Mouse (Mus musculus) limb, embryonic 11.5 days (tissue): Measurements from ENCODE around the gene Ssbp4. TPM values are rescaled to one million over a fixed set of nuclear protein-coding genes. Genes with fewer than 3 reads are reported as not detected.

Experiments used
- ATAC-seq: fragments of 200-750 bp; cut with Nextera tagmentation; 2 replicates; pipeline ENCODE4 v1.8.0; 2017; ENCODE audit warnings: low read depth; ENCODE audit not compliant: insufficient number of reproducible peaks, low FRiP score, low TSS enrichment
- DNase-seq: peaks from one replicate; pipeline ENCODE4 v3.0.0-alpha.2; 2015; ENCODE audit warnings: low spot score
- H3K27ac ChIP-seq: fragments of 300-500 bp; sonication (generic); replicated peaks from 2 replicates; pipeline ENCODE4 v1.5.1; 2014; ENCODE audit warnings: low read depth, mild to moderate bottlenecking, low read length
- H3K27me3 ChIP-seq: fragments of 300-500 bp; sonication (generic); 2 replicates; pipeline ENCODE4 v1.6.1; 2014; ENCODE audit warnings: mild to moderate bottlenecking, low read length, mixed read lengths; ENCODE audit not compliant: control insufficient read depth, insufficient read depth
- H3K36me3 ChIP-seq: fragments of 300-500 bp; sonication (generic); 2 replicates; pipeline ENCODE4 v1.6.1; 2014; ENCODE audit warnings: mild to moderate bottlenecking, low read length, moderate library complexity, mixed read lengths; ENCODE audit not compliant: control insufficient read depth, insufficient read depth
- H3K4me1 ChIP-seq: fragments of 300-500 bp; sonication (generic); 2 replicates; pipeline ENCODE4 v1.6.1; 2014; ENCODE audit warnings: low read length, mixed read lengths; ENCODE audit not compliant: control insufficient read depth, insufficient read depth
- H3K4me2 ChIP-seq: fragments of 300-500 bp; sonication (generic); 2 replicates; pipeline ENCODE4 v1.6.1; 2014; ENCODE audit warnings: low read depth, mild to moderate bottlenecking, moderate library complexity; ENCODE audit not compliant: severe bottlenecking
- H3K4me3 ChIP-seq: fragments of 300-500 bp; sonication (generic); 2 replicates; pipeline ENCODE4 v1.5.1; 2014; ENCODE audit warnings: low read depth, low read length
- H3K9ac ChIP-seq: fragments of 300-500 bp; sonication (generic); 2 replicates; pipeline ENCODE4 v1.6.1; 2014; ENCODE audit warnings: mild to moderate bottlenecking, low read length
- H3K9me3 ChIP-seq: fragments of 300-500 bp; sonication (generic); 2 replicates; pipeline ENCODE4 v1.6.1; 2016; ENCODE audit warnings: low read length; ENCODE audit not compliant: control insufficient read depth
- WGBS: fragments of 180-500 bp; shearing (Covaris S2); extraction: QIAGEN DNeasy Blood & Tissue Kit; methylation state at CpG from one replicate; pipeline ENCODE4 v1.1.7; 2014; 5-methylcytosine and 5-hydroxymethylcytosine counted together
- polyA plus RNA-seq: library from polyadenylated mRNA; unstranded; fragments of >200 nt; fragmentation: Nextera tagmentation; extraction: Ambion mirVana; gene quantifications from 2 replicates; pipeline ENCODE4 v1.2.1, GENCODE M21; 2014

Gene Ssbp4
- polyA plus RNA-seq, 1 experiment from 2014 or later, result 177 TPM

GRCm38 (mm10) chr8:70563763-70564387 lies 44.8 kb downstream of the Ssbp4 start:
- no peak for ATAC-seq
- Histone ChIP-seq H3K9ac (no peak overlapping the region), H3K4me3 (no peak overlapping the region), H3K27me3 (no peaks in the 10 kb centered on the region), H3K27ac (no peak overlapping the region), H3K9me3 (no peaks in the 10 kb centered on the region), H3K4me1 (0 out of 2 replicates have a peak, but pooled peaks cover 3% of the 10 kb centered on the region), H3K4me2 (no peak overlapping the region), H3K36me3 (no peaks in the 10 kb centered on the region; the same call in 1 of the 2 replicates)
- 91% methylated on average over 6 of the region's 6 CpGs for WGBS
- DNase-seq, result no peak

GRCm38 (mm10) chr8:70562802-70563201 lies 45.9 kb downstream of the Ssbp4 start:
- no peaks in the 10 kb centered on the region for H3K9me3 ChIP-seq
- H3K4me3 ChIP-seq, result no peak overlapping the region
- H3K4me2 ChIP-seq, result no peak overlapping the region
- no peaks in the 10 kb centered on the region; the same call in 1 of the 2 replicates for H3K36me3 ChIP-seq
- no peaks in the 10 kb centered on the region for H3K27me3 ChIP-seq
- no peak overlapping the region for H3K9ac ChIP-seq
- ATAC-seq (no peak), DNase-seq (no peak)
- H3K4me1 ChIP-seq, result 0 out of 2 replicates have a peak, but pooled peaks cover 3% of the 10 kb centered on the region
- 80% methylated on average over 3 of the region's 3 CpGs for WGBS
- H3K27ac ChIP-seq, result no peak overlapping the region

- 75% methylated on average over 7 of the region's 7 CpGs for WGBS
- H3K9ac ChIP-seq, result no peak overlapping the region
- no peaks in the 10 kb centered on the region; the same call in 1 of the 2 replicates for H3K36me3 ChIP-seq
- H3K9me3 ChIP-seq, result no peaks in the 10 kb centered on the region
- H3K4me2 ChIP-seq, result no peak overlapping the region
- H3K27ac ChIP-seq, result no peak overlapping the region
- ATAC-seq, result no peak
- 0 out of 2 replicates have a peak, but pooled peaks cover 3% of the 10 kb centered on the region for H3K4me1 ChIP-seq
- DNase-seq, result no peak
- no peaks in the 10 kb centered on the region for H3K27me3 ChIP-seq
- no peak overlapping the region for H3K4me3 ChIP-seq
Observed at GRCm38 (mm10) chr8:70561809-70562535, 46.7 kb downstream of the Ssbp4 start.

GRCm38 (mm10) chr8:70561357-70561756 lies 47.3 kb downstream of the Ssbp4 start:
- no peak for ATAC-seq
- Histone ChIP-seq H3K9ac (0 out of 2 replicates have a peak overlapping the region, but pooled peaks have one; percentile 12), H3K27ac (no peak overlapping the region), H3K9me3 (no peaks in the 10 kb centered on the region), H3K36me3 (no peaks in the 10 kb centered on the region; the same call in 1 of the 2 replicates), H3K27me3 (no peaks in the 10 kb centered on the region), H3K4me2 (no peak overlapping the region), H3K4me3 (no peak overlapping the region), H3K4me1 (0 out of 2 replicates have a peak, but pooled peaks cover 3% of the 10 kb centered on the region)
- WGBS, result 77% methylated on average over 4 of the region's 4 CpGs
- no peak for DNase-seq

GRCm38 (mm10) chr8:70560564-70560963 lies 48.1 kb downstream of the Ssbp4 start:
- ATAC-seq, result no peak
- DNase-seq, result no peak
- Histone ChIP-seq H3K4me1 (0 out of 2 replicates have a peak, but pooled peaks cover 3% of the 10 kb centered on the region), H3K27me3 (no peaks in the 10 kb centered on the region), H3K9ac (no peak overlapping the region), H3K4me2 (no peak overlapping the region), H3K27ac (no peak overlapping the region), H3K4me3 (no peak overlapping the region), H3K36me3 (no peaks in the 10 kb centered on the region; the same call in 1 of the 2 replicates), H3K9me3 (no peaks in the 10 kb centered on the region)
- 88% methylated on average over 3 of the region's 3 CpGs for WGBS

GRCm38 (mm10) chr8:70560096-70560495 lies 48.6 kb downstream of the Ssbp4 start:
- Histone ChIP-seq H3K27me3 (no peaks in the 10 kb centered on the region), H3K36me3 (no peaks in the 10 kb centered on the region; the same call in 1 of the 2 replicates), H3K4me3 (no peak overlapping the region), H3K4me2 (no peak overlapping the region), H3K9ac (no peak overlapping the region), H3K4me1 (no peaks in the 10 kb centered on the region), H3K27ac (no peak overlapping the region), H3K9me3 (no peaks in the 10 kb centered on the region)
- WGBS, result 86% methylated on average over 2 of the region's 2 CpGs
- ATAC-seq (no peak), DNase-seq (no peak)

GRCm38 (mm10) chr8:70558983-70559382 lies 49.7 kb downstream of the Ssbp4 start:
- Histone ChIP-seq H3K9ac (no peak overlapping the region), H3K27ac (no peak overlapping the region), H3K4me2 (no peak overlapping the region), H3K36me3 (no peaks in the 10 kb centered on the region; the same call in 1 of the 2 replicates), H3K4me3 (no peak overlapping the region), H3K27me3 (no peaks in the 10 kb centered on the region), H3K4me1 (no peaks in the 10 kb centered on the region), H3K9me3 (no peaks in the 10 kb centered on the region)
- DNase-seq (no peak), ATAC-seq (no peak)
- WGBS, result 76% methylated on average over 3 of the region's 3 CpGs

GRCm38 (mm10) chr8:70558334-70558733 lies 50.3 kb downstream of the Ssbp4 start:
- no peak overlapping the region; the same call in 1 of the 2 replicates for H3K9ac ChIP-seq
- no peak overlapping the region for H3K4me2 ChIP-seq
- no peaks in the 10 kb centered on the region; the same call in 1 of the 2 replicates for H3K36me3 ChIP-seq
- ATAC-seq (no peak), DNase-seq (no peak)
- H3K9me3 ChIP-seq, result no peaks in the 10 kb centered on the region
- H3K27ac ChIP-seq, result no peak overlapping the region
- no peaks in the 10 kb centered on the region for H3K27me3 ChIP-seq
- H3K4me3 ChIP-seq, result no peak overlapping the region
- H3K4me1 ChIP-seq, result no peaks in the 10 kb centered on the region
- WGBS, result 74% methylated on average over 4 of the region's 4 CpGs
